Mouse (Mus musculus) myocyte (in vitro differentiated cells): ENCODE data around the gene Emilin1.

Source experiments
- E2F4 ChIP-seq: IDR thresholded peaks from one replicate; pipeline ENCODE4 v1.6.1; 2011; ENCODE audit warnings: mild to moderate bottlenecking, control low read depth, moderate library complexity; ENCODE audit not compliant: insufficient read depth
- MAX ChIP-seq: IDR thresholded peaks from one replicate; pipeline ENCODE4 v1.6.1; 2011; ENCODE audit warnings: low read depth, mild to moderate bottlenecking, control low read depth
- MYOD1 ChIP-seq, 3 experiments: IDR thresholded peaks; one replicate each; pipeline ENCODE4 v1.6.1; 2011; ENCODE audit warnings: control low read depth in 2 of 3, low read depth in 2 of 3, mild to moderate bottlenecking in 2 of 3, moderate library complexity in 1 of 3; ENCODE audit not compliant: insufficient read length in 2 of 3, control insufficient read depth in 1 of 3
- MYOG ChIP-seq, 3 experiments: IDR thresholded peaks; one replicate each; pipeline ENCODE4 v1.6.1; 2011; ENCODE audit warnings: control low read depth in 2 of 3, low read depth in 2 of 3, mild to moderate bottlenecking in 2 of 3; ENCODE audit not compliant: insufficient read length in 2 of 3, control insufficient read depth in 1 of 3, insufficient read depth in 1 of 3
- POLR2A ChIP-seq: IDR thresholded peaks from one replicate; pipeline ENCODE4 v1.6.1; 2011; ENCODE audit warnings: low read depth, mild to moderate bottlenecking, control low read depth, moderate library complexity; ENCODE audit not compliant: insufficient read length
- POLR2AphosphoS2 ChIP-seq: IDR thresholded peaks from one replicate; pipeline ENCODE4 v1.6.1; 2011; ENCODE audit warnings: low read depth, control low read depth; ENCODE audit not compliant: insufficient read length
- REST ChIP-seq: IDR thresholded peaks from one replicate; pipeline ENCODE4 v1.6.1; 2011; ENCODE audit warnings: mild to moderate bottlenecking, control low read depth, moderate library complexity; ENCODE audit not compliant: insufficient read depth, insufficient read length
- TCF12 ChIP-seq: IDR thresholded peaks from one replicate; pipeline ENCODE4 v1.6.1; 2011; ENCODE audit warnings: mild to moderate bottlenecking, control low read depth; ENCODE audit not compliant: poor library complexity, insufficient read depth, severe bottlenecking

DNA sequence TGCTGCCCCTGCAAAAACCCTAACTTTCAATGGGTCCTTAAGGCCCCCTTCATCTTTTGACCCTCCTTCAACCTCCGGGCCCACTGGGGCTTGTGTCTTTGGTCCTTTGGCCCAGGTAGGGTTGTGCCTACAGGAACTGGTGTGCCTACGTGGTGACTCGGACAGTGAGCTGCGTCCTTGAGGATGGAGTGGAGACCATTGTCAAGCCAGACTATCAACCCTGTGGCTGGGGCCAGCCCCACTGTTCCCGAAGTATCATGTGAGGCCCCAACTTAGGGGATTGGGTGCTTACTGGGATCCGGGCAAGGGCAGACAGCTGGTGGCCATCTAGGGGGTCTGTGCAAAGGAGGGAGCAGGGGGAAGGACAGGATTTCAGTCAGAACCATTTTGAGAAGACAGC is 1.6 kb downstream of the Emilin1 start:
- TF ChIP-seq POLR2A (no peak), E2F4 (no peak), MAX (no peak), MYOD1 (IDR thresholded peaks at IDR 0.05; ENCODE audit: control insufficient read depth in 1 of 3, insufficient read length in 2 of 3, low read depth in 2 of 3) (no peak), MYOG (IDR thresholded peaks at IDR 0.05; ENCODE audit: control insufficient read depth in 1 of 3, insufficient read depth in 1 of 3, insufficient read length in 2 of 3, low read depth in 2 of 3) (no peak), TCF12 (no peak), POLR2AphosphoS2 (no peak), REST (no peak)
